Mouse (Mus musculus) brown adipose tissue, adult 24 weeks (tissue): ENCODE measurements around the gene Vmn1r225. TPM values are rescaled to one million over a fixed set of nuclear protein-coding genes. Genes with fewer than 3 reads are reported as not detected.
"Not testable (repeated sequence)": the region's sequence is repeated elsewhere in the genome, so short reads cannot be mapped to it uniquely, and the experiment has no call there.

Experiments
- H3K27ac ChIP-seq: fragments of 200-500 bp; replicated peaks from 2 replicates; pipeline ENCODE4 v1.5.1; 2012; ENCODE audit warnings: low read depth, mild to moderate bottlenecking, low read length
- H3K4me1 ChIP-seq: fragments of 200-500 bp; 2 replicates; pipeline ENCODE4 v1.6.1; 2012; ENCODE audit warnings: low read length, mixed read lengths; ENCODE audit not compliant: control insufficient read depth, insufficient read depth, insufficient read length
- H3K4me3 ChIP-seq: fragments of 200-500 bp; 2 replicates; pipeline ENCODE4 v1.5.1; 2012; ENCODE audit warnings: low read depth, mild to moderate bottlenecking, low read length, moderate library complexity; ENCODE audit not compliant: insufficient read depth
- polyA plus RNA-seq: library from polyadenylated mRNA; stranded (reverse); fragments of >200 nt; gene quantifications from 2 replicates; pipeline ENCODE4 v1.2.4, GENCODE M21; 2012; ENCODE audit not compliant: missing spikeins, insufficient read depth, insufficient read length

The Vmn1r225 gene
- not detected in 2 replicates for polyA plus RNA-seq

DNA sequence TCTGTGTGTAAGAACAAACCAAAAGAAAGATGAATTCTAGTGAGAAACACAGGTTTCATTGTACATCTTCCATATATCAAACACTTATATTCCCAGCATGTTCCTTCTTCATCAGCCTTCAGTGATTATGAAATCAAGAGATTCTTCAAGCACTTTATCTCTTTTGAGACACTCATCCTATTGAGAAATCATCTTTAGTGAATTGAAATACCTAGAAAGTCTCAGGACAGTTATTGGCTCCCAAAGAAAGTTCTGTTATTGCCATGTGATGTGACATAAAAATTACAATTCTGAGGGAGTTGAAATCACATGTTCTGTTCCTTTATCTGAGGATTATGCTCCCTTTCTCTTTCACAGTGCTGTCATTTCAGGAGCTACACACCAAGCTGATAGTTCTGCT, at the start of gene Vmn1r225:
Gene Vmn1r225 (plus strand): TSS at position 301 of the 400 bp plus-strand sequence.
- no peak within 1 kb of the TSS for H3K27ac ChIP-seq
- H3K4me1 ChIP-seq: no peaks in the 10 kb centered on the region
- no peak within 1 kb of the TSS for H3K4me3 ChIP-seq

DNA sequence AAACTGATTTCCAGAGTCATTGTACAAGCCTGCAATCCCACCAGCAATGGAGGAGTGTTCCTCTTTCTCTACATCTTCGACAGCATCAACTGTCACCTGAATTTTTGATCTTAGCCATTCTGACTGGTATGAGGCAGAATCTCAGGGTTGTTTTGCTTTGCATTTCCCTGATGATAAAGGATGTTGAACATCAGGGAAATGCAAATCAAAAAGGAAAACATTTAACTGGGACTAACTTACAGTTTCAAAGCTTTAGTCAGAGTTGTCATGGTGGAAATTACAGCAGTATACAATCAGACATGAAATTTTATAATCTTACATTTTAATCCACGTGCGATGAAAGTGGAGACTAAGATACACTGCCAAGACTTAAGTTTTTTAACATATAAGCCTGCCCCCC, 24.6 kb upstream of the Vmn1r225 start:
- no peak overlapping the region for H3K4me3 ChIP-seq
- H3K4me1 ChIP-seq: no peaks in the 10 kb centered on the region
- H3K27ac ChIP-seq: no peak overlapping the region

DNA sequence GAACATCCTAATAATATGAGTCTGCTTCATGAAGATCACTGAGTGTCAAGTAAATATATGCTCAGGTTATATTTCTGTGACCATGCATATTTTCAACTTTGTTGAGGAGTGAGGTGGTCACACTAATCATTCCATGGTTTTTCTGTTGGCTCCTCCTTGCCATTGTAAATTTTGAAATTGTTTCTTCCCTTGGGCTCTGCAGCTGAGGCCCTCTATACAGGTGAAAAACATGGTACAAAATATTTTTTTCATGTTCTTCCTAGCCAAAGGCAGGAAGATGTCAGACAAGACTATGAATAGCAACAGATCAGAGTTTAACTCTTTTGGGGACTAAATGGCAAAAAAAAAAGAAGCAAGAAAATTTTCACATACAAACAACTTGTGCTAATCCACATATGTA, 16.7 kb upstream of the Vmn1r225 start, which contains the start of gene Vmn2r108:
Gene Vmn2r108 (minus strand): TSS at position 101 of the 400 bp plus-strand sequence.
- Histone ChIP-seq H3K4me3 (no peak within 1 kb of the TSS), H3K27ac (no peak within 1 kb of the TSS), H3K4me1 (no peaks in the 10 kb centered on the region)

DNA sequence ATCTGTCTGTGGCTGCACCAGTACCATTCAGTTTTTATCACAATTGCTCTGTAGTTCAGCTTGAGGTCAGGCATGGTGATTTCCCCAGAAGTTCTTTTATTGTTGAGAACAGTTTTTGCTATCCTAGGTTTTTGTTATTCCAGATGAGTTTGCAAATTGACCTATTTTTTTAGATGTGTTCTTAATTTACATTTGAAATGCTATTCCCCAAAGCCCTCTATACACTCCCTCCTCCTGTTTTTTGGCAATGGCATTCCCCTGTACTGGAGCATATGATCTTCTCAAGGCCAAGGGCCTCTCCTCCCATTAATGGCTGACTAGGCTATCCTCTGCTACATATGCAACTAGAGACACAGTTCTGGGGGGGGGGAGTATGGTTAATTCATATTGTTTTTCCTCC, 10.3 kb downstream of the Vmn1r225 start:
- not testable (repeated sequence) for H3K4me3 ChIP-seq, H3K4me1 ChIP-seq, H3K27ac ChIP-seq

Other genes with a start within 250 kb of the Vmn1r225 start
- not detected in 2 replicates for gene Vmn2r106, start 212.6 kb upstream of the Vmn1r225 start, polyA plus RNA-seq
- gene Vmn2r107, start 152.9 kb upstream of the Vmn1r225 start, polyA plus RNA-seq: not detected in 2 replicates
- not detected in 2 replicates for gene Vmn1r224, start 84.0 kb upstream of the Vmn1r225 start, polyA plus RNA-seq
- not detected in 2 replicates for gene Vmn2r108, start 16.8 kb upstream of the Vmn1r225 start, polyA plus RNA-seq
- gene Vmn2r109, start 66.6 kb downstream of the Vmn1r225 start, polyA plus RNA-seq: not detected in 2 replicates
- not detected in 2 replicates for gene Vmn2r110, start 98.3 kb downstream of the Vmn1r225 start, polyA plus RNA-seq
- not detected in 2 replicates for gene Fpr-rs3, start 126.7 kb downstream of the Vmn1r225 start, polyA plus RNA-seq
- not detected in 2 replicates for gene Vmn1r226, start 184.7 kb downstream of the Vmn1r225 start, polyA plus RNA-seq
- not detected in 2 replicates for gene Vmn1r227, start 231.7 kb downstream of the Vmn1r225 start, polyA plus RNA-seq